Mouse (Mus musculus): ENCODE data around the gene Csk. TPM values are rescaled to one million over a fixed set of nuclear protein-coding genes. Genes with fewer than 3 reads are reported as not detected.
A peak's percentile ranks its signal among the peaks of the same experiment; 100 is the strongest.

The Csk gene
- 10 to 100 TPM in 1 of 2 experiments, 1 to 10 TPM in 1; 7.1 to 14.0 TPM for total RNA-seq (2021)
- long read RNA-seq, experiment 1, partial matches to known transcripts = 4 of 7 reads
- long read RNA-seq, experiment 1, other reads (novel, unspliced or antisense) = 1 of 7 reads
- long read RNA-seq, experiment 2, partial matches to known transcripts = 0 of 4 reads
- long read RNA-seq, experiment 2, other reads (novel, unspliced or antisense) = 1 of 4 reads

DNA sequence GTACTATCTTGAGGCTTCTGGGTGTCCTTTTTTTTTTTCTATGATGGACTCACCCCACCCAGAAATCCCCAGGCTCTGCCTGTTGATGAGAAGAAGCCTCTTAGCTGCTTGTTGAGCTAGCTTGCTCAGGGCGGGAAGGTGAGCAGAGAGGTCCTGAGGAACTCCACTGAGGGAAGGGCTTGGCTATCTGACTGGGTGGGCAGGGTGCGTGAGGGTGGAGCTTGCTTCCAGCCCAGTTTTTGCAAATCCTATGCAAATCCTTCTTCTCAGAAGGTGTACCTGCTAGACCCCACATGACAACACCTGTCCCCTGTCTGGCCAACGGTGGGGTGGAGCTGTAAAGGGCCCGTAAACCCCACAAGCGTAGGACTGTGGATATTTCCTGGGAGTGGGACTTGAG lies at the start of gene Csk:
TSS of gene Csk (minus strand) at position 349 of the 400 bp plus-strand sequence.
- TF ChIP-seq CTCF (IDR thresholded peaks at IDR 0.05) = no peak
- DNase-seq = no peak
- Histone ChIP-seq H3K4me3 (no peak within 1 kb of the TSS), H3K27ac (no peak within 1 kb of the TSS; the same call in 1 of the 2 replicates)
- intact Hi-C loops (cut with DNase I) = no loop called here

DNA sequence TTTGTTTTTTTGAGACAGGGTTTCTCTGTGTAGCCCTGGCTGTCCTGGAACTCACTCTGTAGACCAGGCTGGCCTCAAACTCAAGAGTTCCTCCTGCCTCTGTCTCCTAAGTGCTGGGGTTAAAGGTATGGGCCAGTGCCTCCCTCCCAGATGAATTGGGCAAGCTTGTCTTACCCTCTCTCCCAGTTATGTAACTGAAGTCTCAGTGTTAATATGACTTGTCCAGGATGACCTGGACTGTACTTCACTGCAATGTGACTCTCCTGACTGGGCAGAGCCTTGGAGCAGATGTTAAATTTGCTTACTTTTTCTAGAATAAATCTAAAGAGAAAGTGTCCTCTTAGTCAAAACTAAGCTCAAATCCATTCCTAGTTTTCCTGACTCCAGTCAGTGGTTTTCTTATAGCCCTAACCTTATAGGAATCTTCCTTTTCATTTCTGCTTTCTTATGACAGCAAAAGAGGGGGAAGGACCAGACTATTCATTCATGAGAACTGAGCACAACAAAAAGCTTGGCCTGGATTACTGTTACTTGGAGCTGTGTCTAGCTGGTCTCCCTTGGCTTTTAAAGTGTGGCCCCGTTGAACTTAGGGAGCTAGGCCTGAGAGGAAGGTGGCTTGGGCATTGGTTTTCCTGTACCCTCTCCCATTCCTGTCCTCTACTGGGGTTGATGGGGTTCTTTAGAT lies 45.2 kb upstream of the Csk start:
- intact Hi-C loops (cut with DNase I) = no loop called here
- Histone ChIP-seq H3K4me3 (no peak overlapping the region), H3K27ac (peak overlapping the region; percentile 20; the same call in 1 of the 2 replicates)
- no peak for DNase-seq
- no peak for TF ChIP-seq CTCF (IDR thresholded peaks at IDR 0.05)

DNA sequence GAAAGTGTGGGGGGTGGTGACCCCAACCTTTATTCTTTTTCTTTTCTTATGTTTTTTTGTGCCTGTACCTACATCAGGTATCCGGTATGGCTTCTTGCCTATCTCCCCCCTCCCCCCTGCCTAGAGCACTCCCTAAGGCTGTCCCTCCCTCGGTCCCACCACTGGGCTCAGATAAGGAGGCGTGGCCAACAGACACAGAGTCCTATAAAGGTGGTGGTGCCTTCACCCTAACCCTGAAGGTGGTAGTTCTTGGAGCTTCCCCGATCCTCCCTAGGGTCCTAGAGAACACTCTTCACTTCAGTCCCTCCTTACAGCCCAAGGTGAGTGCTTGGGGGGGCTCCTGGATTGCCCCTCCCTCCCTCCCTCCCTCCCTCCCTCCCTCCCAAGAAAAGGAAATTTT lies 43.9 kb upstream of the Csk start:
- TF ChIP-seq CTCF (IDR thresholded peaks at IDR 0.05) = no peak

DNA sequence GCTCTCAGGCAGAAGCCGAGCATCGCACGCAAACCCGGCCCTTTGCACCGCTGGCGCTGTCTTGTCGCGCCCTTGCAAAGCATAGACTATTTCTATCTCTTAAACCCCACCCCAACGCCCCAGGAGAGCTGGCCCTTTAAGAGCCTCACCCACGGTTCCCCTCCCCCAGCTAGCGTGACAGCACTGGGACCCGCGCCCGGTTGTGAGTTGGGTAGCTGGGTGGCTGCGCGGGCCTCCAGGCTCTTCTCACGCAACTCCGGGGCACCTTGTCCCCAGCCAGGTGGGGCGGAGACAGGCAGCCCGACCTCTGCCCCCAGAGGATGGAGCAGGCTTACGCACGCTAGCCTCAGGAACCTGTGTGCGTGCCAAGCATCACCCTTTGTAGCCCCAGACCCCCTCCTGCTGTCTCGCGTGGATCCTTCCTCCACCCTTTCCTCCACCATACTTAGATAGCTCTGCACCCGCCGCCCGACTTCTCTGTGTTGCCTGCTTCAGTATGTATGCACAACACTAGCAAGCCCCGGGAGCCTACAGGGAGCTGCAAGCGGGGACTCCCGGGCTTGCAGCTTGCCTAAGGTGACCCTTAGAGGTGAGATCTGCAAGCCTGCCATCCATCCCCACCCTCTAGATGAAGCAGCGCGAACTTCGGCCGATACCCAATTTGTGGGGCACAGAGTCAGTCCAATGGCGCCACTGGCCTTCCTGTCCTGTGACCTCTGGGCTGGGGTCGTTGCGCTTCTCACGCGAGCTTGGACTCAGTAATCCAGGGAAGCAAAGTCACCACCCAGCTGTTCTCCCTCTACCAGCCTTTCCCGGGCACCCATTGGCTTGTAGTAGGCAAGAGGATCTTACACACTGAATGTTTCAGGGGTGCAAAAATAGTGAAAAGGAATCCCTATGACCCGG lies 43.2 kb upstream of the Csk start:
- Histone ChIP-seq H3K27ac (peak overlapping the region; percentile 59), H3K4me3 (peak overlapping the region; percentile 74)
- no peak for TF ChIP-seq CTCF (IDR thresholded peaks at IDR 0.05)
- peak; percentile 81 for DNase-seq
- intact Hi-C loops (cut with DNase I) = no loop called here

More for the DNA sequence above, 43.9 kb upstream of the Csk start:
- Histone ChIP-seq H3K27ac (no peak overlapping the region), H3K4me3 (no peak overlapping the region)
- intact Hi-C loops (cut with DNase I) = no loop called here
- no peak for DNase-seq

DNA sequence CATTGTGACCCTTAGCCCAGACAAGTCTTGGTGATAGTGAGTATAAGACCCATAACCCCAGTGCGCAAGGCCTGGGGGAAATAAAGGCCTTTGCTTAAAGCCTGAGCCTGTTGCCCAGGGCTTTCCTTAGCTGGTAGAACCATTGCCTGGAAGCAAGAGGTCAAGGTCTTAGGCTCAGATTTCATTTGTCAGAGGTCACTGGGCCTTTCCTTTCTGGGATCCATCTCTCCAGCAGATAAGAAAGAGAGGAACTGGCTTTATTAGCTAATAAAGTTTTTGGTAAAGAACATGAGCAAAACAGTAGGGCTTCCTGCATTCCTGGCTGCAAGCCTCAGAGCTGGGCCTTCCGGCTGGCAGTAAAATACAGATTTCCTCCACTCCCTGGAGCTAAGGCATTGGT lies 40.7 kb upstream of the Csk start:
- TF ChIP-seq CTCF (IDR thresholded peaks at IDR 0.05) = no peak
- H3K4me3 ChIP-seq = no peak overlapping the region
- intact Hi-C loops (cut with DNase I) = no loop called here
- no peak for DNase-seq
- peak overlapping the region; percentile 35; the same call in 1 of the 2 replicates for H3K27ac ChIP-seq

DNA sequence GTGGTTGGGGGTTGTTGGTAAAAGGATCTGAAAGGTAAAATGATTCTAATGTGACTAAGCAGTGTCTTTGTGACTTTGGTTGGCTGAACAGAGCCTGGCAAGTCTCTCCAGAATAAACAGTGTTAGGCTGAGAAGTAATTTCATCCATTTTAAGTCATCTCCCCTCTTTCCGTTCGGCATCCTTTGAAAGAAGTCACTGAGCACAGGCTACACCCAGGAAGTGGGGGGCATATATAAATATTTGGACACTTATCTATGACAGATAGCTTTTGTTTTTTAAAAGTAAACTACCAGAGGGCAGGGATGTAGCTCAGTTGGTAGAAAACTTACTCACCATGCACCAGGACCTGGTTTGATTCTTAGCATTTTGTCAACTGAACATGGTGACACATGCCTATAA lies 35.2 kb upstream of the Csk start:
- no peak for TF ChIP-seq CTCF (IDR thresholded peaks at IDR 0.05)
- intact Hi-C loops (cut with DNase I) = no loop called here
- Histone ChIP-seq H3K27ac (no peak overlapping the region), H3K4me3 (no peak overlapping the region)
- DNase-seq = no peak

DNA sequence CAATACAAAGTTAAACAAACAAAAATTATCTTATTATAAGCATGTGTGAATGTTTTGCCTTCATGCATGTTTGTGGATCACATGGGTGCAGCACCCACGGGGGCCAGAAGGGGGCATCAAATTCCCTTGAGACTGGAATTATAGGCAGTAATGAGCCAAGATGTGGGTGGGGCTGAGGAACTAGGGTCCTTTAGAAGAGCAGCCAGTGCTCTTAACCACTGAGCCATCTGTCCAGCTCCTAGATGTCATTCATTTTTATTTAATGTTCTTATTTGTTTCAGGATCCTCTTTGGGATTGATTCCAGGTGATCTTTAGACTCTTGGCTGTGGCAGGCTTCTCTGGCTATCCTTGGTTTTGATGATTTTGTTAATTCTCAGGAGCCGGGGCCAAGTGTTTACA lies 34.7 kb upstream of the Csk start:
- no peak overlapping the region for H3K27ac ChIP-seq
- intact Hi-C loops (cut with DNase I) = no loop called here
- no peak for DNase-seq
- no peak overlapping the region for H3K4me3 ChIP-seq
- TF ChIP-seq CTCF (IDR thresholded peaks at IDR 0.05) = peak; percentile 48

DNA sequence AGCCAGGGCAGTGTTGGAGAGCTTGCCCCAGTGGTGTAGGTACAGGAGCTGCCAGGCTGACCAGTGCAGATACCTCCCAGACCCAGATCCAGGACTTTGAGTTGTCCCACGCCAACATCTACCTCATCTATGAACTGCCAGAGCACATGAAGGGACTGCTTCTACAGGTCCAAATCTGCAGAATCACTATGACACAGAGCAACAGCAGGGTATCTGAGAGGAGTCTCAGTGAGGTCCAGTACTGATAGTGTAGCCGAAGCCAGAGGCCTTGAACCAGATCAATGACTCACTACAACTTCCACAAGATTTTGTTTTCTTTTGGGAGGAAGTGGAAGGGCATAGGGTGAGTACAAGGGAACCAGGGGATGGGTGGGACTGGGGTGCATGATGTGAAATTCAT lies 34.3 kb upstream of the Csk start, which contains the start of gene Cyp1a1:
TSS of gene Cyp1a1 (plus strand) at position 178 of the 400 bp plus-strand sequence.
- no peak for DNase-seq
- TF ChIP-seq CTCF (IDR thresholded peaks at IDR 0.05) = no peak
- Histone ChIP-seq H3K4me3 (no peak within 1 kb of the TSS), H3K27ac (no peak within 1 kb of the TSS)
- intact Hi-C loops (cut with DNase I) = no loop called here

DNA sequence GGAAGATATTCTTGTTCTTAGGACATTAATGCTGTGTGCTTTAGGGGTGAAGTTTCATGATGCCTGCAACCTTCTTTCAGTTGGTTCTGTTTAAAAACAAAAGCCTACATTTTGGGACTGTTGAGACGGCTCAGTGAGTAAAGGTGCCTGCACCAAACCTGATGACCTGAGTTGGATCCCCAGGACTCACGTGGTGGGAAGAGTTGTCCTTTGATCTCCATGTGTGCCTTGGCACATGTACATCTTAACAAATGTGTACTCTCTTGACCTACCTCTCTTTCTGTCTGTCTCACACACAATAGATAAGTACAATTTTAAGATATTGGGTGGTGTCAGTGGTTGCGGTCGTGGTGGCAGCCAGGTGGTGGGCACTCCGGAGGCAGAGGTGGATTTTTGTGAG lies 32.6 kb upstream of the Csk start:
- intact Hi-C loops (cut with DNase I) = no loop called here
- TF ChIP-seq CTCF (IDR thresholded peaks at IDR 0.05) = no peak
- Histone ChIP-seq H3K4me3 (no peak overlapping the region), H3K27ac (no peak overlapping the region)
- DNase-seq = no peak

DNA sequence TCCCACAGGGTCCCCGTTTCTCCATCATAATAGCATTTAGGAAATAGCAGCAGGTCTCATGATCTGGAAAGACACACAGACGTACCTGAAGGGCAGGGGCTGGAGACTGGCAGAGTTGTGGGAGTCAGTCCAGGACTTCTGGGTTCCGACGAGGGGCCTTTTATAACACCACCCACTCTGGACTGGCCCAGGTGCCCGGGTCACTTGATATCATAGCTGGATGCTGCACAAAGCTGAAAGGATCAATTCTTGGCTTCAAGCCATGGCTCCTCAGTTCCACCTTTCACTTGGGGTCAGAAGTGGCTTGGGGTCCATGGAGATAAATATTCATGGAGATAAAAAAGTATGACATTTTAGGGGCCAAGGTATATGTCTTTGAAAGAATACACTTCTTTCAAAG lies 30.1 kb upstream of the Csk start, which contains the start of gene Cyp1a2:
TSS of gene Cyp1a2 (minus strand) at position 184 of the 400 bp plus-strand sequence.
- Histone ChIP-seq H3K27ac (no peak within 1 kb of the TSS), H3K4me3 (no peak within 1 kb of the TSS)
- TF ChIP-seq CTCF (IDR thresholded peaks at IDR 0.05) = no peak
- intact Hi-C loops (cut with DNase I) = no loop called here
- DNase-seq = no peak

DNA sequence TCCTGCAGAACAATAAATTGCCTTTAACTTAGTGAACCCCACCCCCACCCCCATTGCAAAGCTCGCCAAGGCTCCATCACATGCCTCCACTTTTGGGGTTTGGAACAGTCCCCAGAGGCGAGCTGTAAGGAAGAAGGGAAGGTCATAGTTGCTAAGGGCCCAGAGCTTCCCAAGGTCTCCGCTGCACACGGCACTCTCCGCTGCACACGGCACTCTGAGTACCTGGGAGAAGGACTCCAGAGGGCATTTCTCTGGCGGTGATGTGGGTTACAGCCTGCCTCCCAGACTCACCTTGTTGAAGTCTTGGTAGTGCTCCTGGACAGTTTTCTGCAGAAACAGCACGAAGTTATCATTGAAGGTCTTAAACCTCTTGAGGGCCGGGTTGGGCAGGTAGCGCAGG lies 28.0 kb upstream of the Csk start:
- no peak for TF ChIP-seq CTCF (IDR thresholded peaks at IDR 0.05)
- Histone ChIP-seq H3K4me3 (no peak overlapping the region), H3K27ac (no peak overlapping the region)
- intact Hi-C loops (cut with DNase I) = no loop called here
- no peak for DNase-seq

DNA sequence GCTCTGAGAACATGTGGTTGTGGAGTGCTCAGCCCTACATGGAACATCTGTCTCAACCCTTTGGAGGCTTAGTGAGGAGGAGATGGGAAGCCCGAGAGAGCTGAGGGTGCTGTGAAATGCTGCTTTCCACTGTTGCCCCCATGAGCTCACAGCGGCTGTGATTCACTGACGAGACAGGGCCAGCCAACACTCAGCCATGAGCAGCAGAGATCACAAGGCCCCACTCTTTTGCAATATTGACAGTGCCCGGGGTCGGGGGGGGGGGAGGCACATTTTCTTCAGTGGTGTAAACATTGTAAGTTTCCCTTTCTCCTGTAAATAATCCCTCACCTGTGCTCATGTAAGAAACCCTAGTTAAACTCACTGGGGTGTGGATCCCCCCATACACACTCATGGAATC lies 18.1 kb upstream of the Csk start:
- no peak for DNase-seq
- H3K4me3 ChIP-seq = no peak overlapping the region
- no peak for TF ChIP-seq CTCF (IDR thresholded peaks at IDR 0.05)
- no peak overlapping the region for H3K27ac ChIP-seq
- intact Hi-C loops (cut with DNase I) = no loop called here

DNA sequence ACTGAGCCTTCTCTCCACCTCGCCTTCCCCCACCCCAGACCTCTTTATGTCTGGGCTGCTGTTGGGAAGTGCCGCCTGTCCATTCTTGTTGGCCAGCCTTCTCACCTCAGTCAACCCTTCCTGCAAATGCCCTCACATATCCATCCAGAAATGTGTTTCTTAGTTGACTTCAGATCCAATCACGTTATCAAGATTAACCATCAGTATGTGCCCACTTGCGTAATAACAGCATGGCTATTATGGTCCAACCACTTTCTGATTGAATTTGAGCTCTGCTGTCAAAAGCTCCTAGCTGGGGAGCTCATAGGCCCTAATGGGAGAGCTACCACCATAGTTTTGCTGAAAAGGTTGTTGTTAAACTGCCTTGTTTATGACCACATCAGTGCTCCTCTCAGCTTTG lies 17.6 kb upstream of the Csk start:
- no peak for DNase-seq
- H3K4me3 ChIP-seq = no peak overlapping the region
- TF ChIP-seq CTCF (IDR thresholded peaks at IDR 0.05) = no peak
- intact Hi-C loops (cut with DNase I) = no loop called here
- no peak overlapping the region for H3K27ac ChIP-seq

All from gastrocnemius, adult 2 months (tissue).